In the genomic region with DNA sequence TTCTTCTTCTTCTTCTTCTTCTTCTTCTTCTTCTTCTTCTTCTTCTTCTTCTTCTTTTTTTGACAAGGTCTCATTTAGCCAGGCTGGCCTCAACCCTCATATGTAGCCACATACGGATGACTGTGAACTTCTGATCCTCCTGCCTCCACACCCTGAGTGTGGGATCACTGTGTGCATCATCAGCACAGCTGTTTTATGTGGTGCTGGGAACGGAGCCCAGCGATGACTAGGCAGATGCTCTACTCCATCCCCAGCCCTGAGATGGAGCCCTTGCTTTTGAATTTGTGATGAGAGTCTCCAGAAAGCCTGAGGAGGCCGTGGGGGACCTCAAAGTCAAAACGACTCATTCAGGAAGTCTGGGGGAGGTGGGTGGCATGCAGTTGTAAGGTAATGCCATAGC, we compare ENCODE assay signal across 26 mouse cellular contexts.
"Had no signal": no experiment of that assay in that cellular context is flagged by ENCODE, and none has a peak within 500 bp of the region (broad histone marks: within the 10 kb centered on the region; RNA-seq: fewer than 3 reads in every experiment).

No protein-coding gene starts in this region.

- H3K27me3 ChIP-seq: forebrain, embryonic 13.5 days; forebrain, embryonic 15.5 days had no signal

- DNase-seq: cerebellum, adult 9-10 months; cerebellum, adult 9-11 months; cerebellum, postnatal 10 days; cerebellum, postnatal 14 days; cerebellum, postnatal 25 days; cerebellum, postnatal 36 days; embryo, embryonic 11 days; forebrain, postnatal 0 days; gastrocnemius, adult 2 months; gastrocnemius, postnatal 10 days; gastrocnemius, postnatal 14 days; gastrocnemius, postnatal 25 days; gastrocnemius, postnatal 36 days; heart, adult 11 months; heart, adult 18-20 months; heart, adult 2 months had no signal

- H3K4me2 ChIP-seq: embryonic facial prominence, embryonic 12.5 days; embryonic facial prominence, embryonic 13.5 days; embryonic facial prominence, embryonic 15.5 days; forebrain, embryonic 12.5 days; forebrain, embryonic 13.5 days; forebrain, embryonic 15.5 days had no signal

- H3K4me3 ChIP-seq: embryonic facial prominence, embryonic 10.5 days; embryonic facial prominence, embryonic 12.5 days; embryonic facial prominence, embryonic 13.5 days; embryonic facial prominence, embryonic 15.5 days; erythroblast, embryonic 14.5 days; forebrain, embryonic 10.5 days; forebrain, embryonic 12.5 days; forebrain, embryonic 13.5 days; forebrain, embryonic 15.5 days; gastrocnemius, adult 2 months; heart, adult 2 months; heart, embryonic 10.5 days had no signal

- H3K36me3 ChIP-seq: embryonic facial prominence, embryonic 10.5 days; embryonic facial prominence, embryonic 12.5 days; embryonic facial prominence, embryonic 13.5 days; embryonic facial prominence, embryonic 15.5 days; forebrain, embryonic 10.5 days; forebrain, embryonic 12.5 days; forebrain, embryonic 15.5 days; heart, embryonic 10.5 days had no signal
